Mouse (Mus musculus): ENCODE measurements at regions not wholly inside any gene's neighbourhood (a gene's known extent, or its start where the extent isn't known, plus 50 kb on each side); places are given as distances from the start of the nearest gene placed in this dataset.
A peak's percentile ranks its signal among the peaks of the same experiment; 100 is the strongest.

- Histone ChIP-seq H3K27me3 (ENCODE audit: insufficient read depth, low read length) (no peaks in the 10 kb centered on the region; the same call in 1 of the 2 replicates), H3K36me3 (replicated peaks) (no peaks in the 10 kb centered on the region), H3K9me3 (replicated peaks) (no peaks in the 10 kb centered on the region), H3K4me3 (ENCODE audit: low read depth, low read length) (no peak overlapping the region), H3K4me1 (ENCODE audit: insufficient read depth, low read depth, low read length) (peaks cover 13% of the 10 kb centered on the region)
- TF ChIP-seq GATA2 (IDR thresholded peaks at IDR 0.05; ENCODE audit: borderline replicate concordance, low read depth, low read length): no peak
- no peak for TF ChIP-seq POLR2AphosphoS5 (IDR thresholded peaks at IDR 0.05; ENCODE audit: insufficient replicate concordance, low read depth, low read length)
- no peak for TF ChIP-seq TAL1 (conservative IDR thresholded peaks at IDR 0.05; ENCODE audit: low read depth, low read length)
- TF ChIP-seq GATA1 (IDR thresholded peaks at IDR 0.05; ENCODE audit: borderline replicate concordance, low read length): no peak
- TF ChIP-seq CTCF (IDR thresholded peaks at IDR 0.05; ENCODE audit: low read depth, low read length): no peak
- ATAC-seq (ENCODE audit: extremely low read depth, insufficient number of reproducible peaks, low FRiP score, poor library complexity, severe bottlenecking): peak; percentile 57
- DNase-seq (ENCODE audit: low spot score): no peak
These were observed 284.0 kb downstream of the Rapgef2 start for GRCm38 (mm10) chr3:79002173-79002848.

- no peaks in the 10 kb centered on the region for H3K36me3 ChIP-seq (replicated peaks)
- DNase-seq (ENCODE audit: low spot score): no peak
- no peak for TF ChIP-seq TAL1 (conservative IDR thresholded peaks at IDR 0.05; ENCODE audit: low read depth, low read length)
- no peak for TF ChIP-seq CTCF (IDR thresholded peaks at IDR 0.05; ENCODE audit: low read depth, low read length)
- no peak for TF ChIP-seq POLR2AphosphoS5 (IDR thresholded peaks at IDR 0.05; ENCODE audit: insufficient replicate concordance, low read depth, low read length)
- no peak for TF ChIP-seq GATA1 (IDR thresholded peaks at IDR 0.05; ENCODE audit: borderline replicate concordance, low read length)
- no peak for TF ChIP-seq GATA2 (IDR thresholded peaks at IDR 0.05; ENCODE audit: borderline replicate concordance, low read depth, low read length)
- H3K9me3 ChIP-seq (replicated peaks): no peaks in the 10 kb centered on the region
- peaks cover 2% of the 10 kb centered on the region; the same call in 1 of the 2 replicates for H3K27me3 ChIP-seq (ENCODE audit: insufficient read depth, low read length)
- H3K4me3 ChIP-seq (ENCODE audit: low read depth, low read length): no peak overlapping the region
- H3K4me1 ChIP-seq (ENCODE audit: insufficient read depth, low read depth, low read length): peaks cover 13% of the 10 kb centered on the region
- no peak for ATAC-seq (ENCODE audit: extremely low read depth, insufficient number of reproducible peaks, low FRiP score, poor library complexity, severe bottlenecking)
These were observed 284.6 kb downstream of the Rapgef2 start for GRCm38 (mm10) chr3:79001754-79002153.

- H3K27me3 ChIP-seq (ENCODE audit: insufficient read depth, low read length): peaks cover 4% of the 10 kb centered on the region; the same call in 1 of the 2 replicates
- H3K36me3 ChIP-seq (replicated peaks): no peaks in the 10 kb centered on the region
- H3K9me3 ChIP-seq (replicated peaks): no peaks in the 10 kb centered on the region
- no peak for ATAC-seq (ENCODE audit: extremely low read depth, insufficient number of reproducible peaks, low FRiP score, poor library complexity, severe bottlenecking)
- peaks cover 13% of the 10 kb centered on the region for H3K4me1 ChIP-seq (ENCODE audit: insufficient read depth, low read depth, low read length)
- no peak for DNase-seq (ENCODE audit: low spot score)
- no peak overlapping the region for H3K4me3 ChIP-seq (ENCODE audit: low read depth, low read length)
- TF ChIP-seq GATA2 (IDR thresholded peaks at IDR 0.05; ENCODE audit: borderline replicate concordance, low read depth, low read length) (no peak), POLR2AphosphoS5 (IDR thresholded peaks at IDR 0.05; ENCODE audit: insufficient replicate concordance, low read depth, low read length) (no peak), CTCF (IDR thresholded peaks at IDR 0.05; ENCODE audit: low read depth, low read length) (no peak)
These were observed 286.0 kb downstream of the Rapgef2 start for GRCm38 (mm10) chr3:79000293-79000692.

- peaks cover 4% of the 10 kb centered on the region; the same call in 1 of the 2 replicates for H3K27me3 ChIP-seq (ENCODE audit: insufficient read depth, low read length)
- ATAC-seq (ENCODE audit: extremely low read depth, insufficient number of reproducible peaks, low FRiP score, poor library complexity, severe bottlenecking) (no peak), DNase-seq (ENCODE audit: low spot score) (no peak)
- H3K4me3 ChIP-seq (ENCODE audit: low read depth, low read length): no peak overlapping the region
- H3K36me3 ChIP-seq (replicated peaks): no peaks in the 10 kb centered on the region
- TF ChIP-seq CTCF (IDR thresholded peaks at IDR 0.05; ENCODE audit: low read depth, low read length) (no peak), GATA2 (IDR thresholded peaks at IDR 0.05; ENCODE audit: borderline replicate concordance, low read depth, low read length) (no peak), GATA1 (IDR thresholded peaks at IDR 0.05; ENCODE audit: borderline replicate concordance, low read length) (no peak), POLR2AphosphoS5 (IDR thresholded peaks at IDR 0.05; ENCODE audit: insufficient replicate concordance, low read depth, low read length) (no peak)
- peaks cover 13% of the 10 kb centered on the region for H3K4me1 ChIP-seq (ENCODE audit: insufficient read depth, low read depth, low read length)
- no peaks in the 10 kb centered on the region for H3K9me3 ChIP-seq (replicated peaks)
These were observed 286.5 kb downstream of the Rapgef2 start for GRCm38 (mm10) chr3:78999803-79000202.

- H3K36me3 ChIP-seq (replicated peaks): no peaks in the 10 kb centered on the region
- H3K4me3 ChIP-seq (ENCODE audit: low read depth, low read length): no peak overlapping the region
- TF ChIP-seq CTCF (IDR thresholded peaks at IDR 0.05; ENCODE audit: low read depth, low read length) (no peak), GATA2 (IDR thresholded peaks at IDR 0.05; ENCODE audit: borderline replicate concordance, low read depth, low read length) (no peak), GATA1 (IDR thresholded peaks at IDR 0.05; ENCODE audit: borderline replicate concordance, low read length) (no peak), POLR2AphosphoS5 (IDR thresholded peaks at IDR 0.05; ENCODE audit: insufficient replicate concordance, low read depth, low read length) (no peak), TAL1 (conservative IDR thresholded peaks at IDR 0.05; ENCODE audit: low read depth, low read length) (no peak)
- H3K4me1 ChIP-seq (ENCODE audit: insufficient read depth, low read depth, low read length): no peaks in the 10 kb centered on the region
- ATAC-seq (ENCODE audit: extremely low read depth, insufficient number of reproducible peaks, low FRiP score, poor library complexity, severe bottlenecking) (no peak), DNase-seq (ENCODE audit: low spot score) (no peak)
- H3K27me3 ChIP-seq (ENCODE audit: insufficient read depth, low read length): 0 out of 2 replicates have a peak, but pooled peaks cover 2% of the 10 kb centered on the region
- no peaks in the 10 kb centered on the region; the same call in 1 of the 2 replicates for H3K9me3 ChIP-seq (replicated peaks)
These were observed 298.2 kb downstream of the Rapgef2 start for GRCm38 (mm10) chr3:78988120-78988519.

GRCm38 (mm10) chr3:78986726-78987125 lies 299.6 kb downstream of the Rapgef2 start:
- Histone ChIP-seq H3K4me1 (ENCODE audit: insufficient read depth, low read depth, low read length) (no peaks in the 10 kb centered on the region), H3K27me3 (ENCODE audit: insufficient read depth, low read length) (0 out of 2 replicates have a peak, but pooled peaks cover 2% of the 10 kb centered on the region), H3K4me3 (ENCODE audit: low read depth, low read length) (no peak overlapping the region), H3K9me3 (replicated peaks) (no peaks in the 10 kb centered on the region; the same call in 1 of the 2 replicates), H3K36me3 (replicated peaks) (no peaks in the 10 kb centered on the region)
- no peak for ATAC-seq (ENCODE audit: extremely low read depth, insufficient number of reproducible peaks, low FRiP score, poor library complexity, severe bottlenecking)
- DNase-seq (ENCODE audit: low spot score): no peak
- TF ChIP-seq POLR2AphosphoS5 (IDR thresholded peaks at IDR 0.05; ENCODE audit: insufficient replicate concordance, low read depth, low read length) (no peak), GATA2 (IDR thresholded peaks at IDR 0.05; ENCODE audit: borderline replicate concordance, low read depth, low read length) (no peak), GATA1 (IDR thresholded peaks at IDR 0.05; ENCODE audit: borderline replicate concordance, low read length) (no peak), CTCF (IDR thresholded peaks at IDR 0.05; ENCODE audit: low read depth, low read length) (no peak), TAL1 (conservative IDR thresholded peaks at IDR 0.05; ENCODE audit: low read depth, low read length) (no peak)
